Mouse (Mus musculus) hindbrain, embryonic 16.5 days (tissue): ENCODE data around the gene Aff3. TPM values are rescaled to one million over a fixed set of nuclear protein-coding genes. Genes with fewer than 3 reads are reported as not detected.

Source experiments
- ATAC-seq: fragments of 200-750 bp; cut with Nextera tagmentation; 2 replicates; pipeline ENCODE4 v1.8.0; 2017; ENCODE audit warnings: moderate TSS enrichment, moderate library complexity
- H3K27ac ChIP-seq: fragments of 300-500 bp; sonication (generic); 2 replicates; pipeline ENCODE4 v1.5.1; 2014; ENCODE audit warnings: low read depth, mild to moderate bottlenecking, control low read depth, low read length, moderate library complexity
- H3K27me3 ChIP-seq: fragments of 300-500 bp; sonication (generic); replicated peaks from 2 replicates; pipeline ENCODE4 v1.6.1; 2014; ENCODE audit warnings: low read length; ENCODE audit not compliant: control insufficient read depth, insufficient read depth
- H3K36me3 ChIP-seq: fragments of 300-500 bp; sonication (generic); 2 replicates; pipeline ENCODE4 v1.6.1; 2014; ENCODE audit warnings: mild to moderate bottlenecking, low read length, moderate library complexity, mixed read lengths; ENCODE audit not compliant: control insufficient read depth, insufficient read depth
- H3K4me1 ChIP-seq: fragments of 300-500 bp; sonication (generic); 2 replicates; pipeline ENCODE4 v1.6.1; 2014; ENCODE audit warnings: low read depth, low read length; ENCODE audit not compliant: control insufficient read depth, insufficient read depth
- H3K4me2 ChIP-seq: fragments of 300-500 bp; sonication (generic); 2 replicates; pipeline ENCODE4 v1.6.1; 2014; ENCODE audit warnings: mild to moderate bottlenecking, low read length, control low read depth, moderate library complexity
- H3K4me3 ChIP-seq: fragments of 300-500 bp; sonication (generic); 2 replicates; pipeline ENCODE4 v1.5.1; 2014; ENCODE audit warnings: mild to moderate bottlenecking, low read length, control low read depth, moderate library complexity
- H3K9ac ChIP-seq: fragments of 300-500 bp; sonication (generic); 2 replicates; pipeline ENCODE4 v1.6.1; 2014; ENCODE audit warnings: low read depth, mild to moderate bottlenecking, control low read depth, low read length, moderate library complexity
- H3K9me3 ChIP-seq: fragments of 300-500 bp; sonication (generic); 2 replicates; pipeline ENCODE4 v1.6.1; 2014; ENCODE audit warnings: mild to moderate bottlenecking, low read length, moderate library complexity; ENCODE audit not compliant: control insufficient read depth
- WGBS: fragments of 180-500 bp; shearing (Covaris S2); extraction: QIAGEN DNeasy Blood & Tissue Kit; methylation state at CpG from one replicate; pipeline ENCODE4 v1.1.7; 2014; 5-methylcytosine and 5-hydroxymethylcytosine counted together
- polyA plus RNA-seq: library from polyadenylated mRNA; unstranded; fragments of >200 nt; fragmentation: Nextera tagmentation; extraction: Ambion mirVana; gene quantifications from 2 replicates; pipeline ENCODE4 v1.2.1, GENCODE M21; 2015

Aff3 gene
- polyA plus RNA-seq, 1 experiment from 2014 or later = 8.4 TPM

DNA sequence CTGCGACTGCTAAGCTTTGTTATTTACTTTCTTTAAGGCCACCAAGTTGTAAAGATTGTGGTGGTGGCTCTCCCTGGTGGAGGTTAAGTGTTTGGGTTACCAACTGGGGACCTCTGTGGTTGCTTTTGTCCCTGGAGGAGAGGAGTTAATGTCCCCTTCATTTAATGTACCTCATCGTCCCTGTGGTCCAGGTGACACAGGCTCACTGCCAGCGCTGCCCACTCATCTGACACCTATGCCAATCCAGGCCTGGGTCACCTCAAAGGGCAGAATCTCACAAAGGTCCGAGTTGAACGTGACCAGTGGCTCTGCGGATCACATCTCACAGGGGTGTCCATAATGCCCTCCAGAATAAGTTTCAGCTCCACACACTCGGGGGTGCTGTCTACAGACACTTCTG, 103.4 kb downstream of the Aff3 start:
- Histone ChIP-seq H3K9ac (no peak overlapping the region), H3K27ac (no peak overlapping the region), H3K4me3 (no peak overlapping the region), H3K4me2 (no peak overlapping the region), H3K9me3 (no peaks in the 10 kb centered on the region), H3K4me1 (peaks cover 39% of the 10 kb centered on the region), H3K36me3 (no peaks in the 10 kb centered on the region), H3K27me3 (no peaks in the 10 kb centered on the region)
- WGBS = 63% methylated on average over 7 of the region's 7 CpGs
- ATAC-seq = no peak

DNA sequence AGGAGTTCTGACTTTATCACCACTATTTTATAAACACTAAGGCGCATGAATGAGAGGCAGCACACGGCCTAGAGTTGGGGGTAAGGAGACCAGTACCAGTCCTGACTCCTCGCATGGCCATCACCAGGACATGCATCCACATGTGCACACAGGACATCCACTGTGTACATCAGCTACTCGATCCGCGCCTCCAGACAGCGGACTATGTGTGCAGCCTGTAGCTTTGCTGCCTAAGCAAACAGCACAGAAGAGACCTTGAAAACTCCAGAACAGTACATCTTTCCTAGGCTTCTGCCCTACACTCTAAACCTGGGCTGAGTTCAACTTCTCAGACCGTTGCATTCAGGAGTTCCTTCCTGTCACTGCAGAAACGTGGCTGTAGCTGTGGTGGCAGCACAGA, 104.1 kb downstream of the Aff3 start:
- ATAC-seq = no peak
- H3K27me3 ChIP-seq = no peaks in the 10 kb centered on the region
- WGBS = 81% methylated on average over 9 of the region's 9 CpGs
- no peak overlapping the region for H3K9ac ChIP-seq
- no peak overlapping the region for H3K4me3 ChIP-seq
- no peaks in the 10 kb centered on the region for H3K36me3 ChIP-seq
- H3K9me3 ChIP-seq = no peaks in the 10 kb centered on the region
- H3K27ac ChIP-seq = no peak overlapping the region
- H3K4me1 ChIP-seq = peaks cover 33% of the 10 kb centered on the region
- no peak overlapping the region for H3K4me2 ChIP-seq

DNA sequence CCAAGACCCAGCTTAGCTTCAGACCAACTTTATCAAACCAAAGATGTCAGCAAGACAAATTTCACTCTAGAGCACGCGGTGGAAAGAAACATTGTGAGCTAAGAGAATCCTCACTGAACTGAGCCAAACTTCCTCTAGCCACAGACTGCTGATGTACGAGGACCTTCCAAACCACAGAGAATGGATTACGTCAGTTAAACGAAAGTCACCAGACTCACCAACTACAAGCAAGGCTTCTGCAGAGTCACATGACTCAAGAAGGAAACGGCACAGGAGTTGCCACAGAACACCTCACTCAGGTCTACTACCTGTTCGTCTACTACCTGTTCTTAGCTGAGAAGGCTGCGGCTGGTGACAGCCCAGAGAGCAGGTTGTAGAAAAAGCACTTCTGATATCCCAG, 107.1 kb downstream of the Aff3 start:
- Histone ChIP-seq H3K4me3 (no peak overlapping the region), H3K4me1 (peaks cover 18% of the 10 kb centered on the region), H3K36me3 (no peaks in the 10 kb centered on the region), H3K27me3 (no peaks in the 10 kb centered on the region), H3K9ac (no peak overlapping the region), H3K4me2 (no peak overlapping the region), H3K27ac (no peak overlapping the region), H3K9me3 (no peaks in the 10 kb centered on the region)
- 92% methylated on average over 8 of the region's 8 CpGs for WGBS
- ATAC-seq = no peak

DNA sequence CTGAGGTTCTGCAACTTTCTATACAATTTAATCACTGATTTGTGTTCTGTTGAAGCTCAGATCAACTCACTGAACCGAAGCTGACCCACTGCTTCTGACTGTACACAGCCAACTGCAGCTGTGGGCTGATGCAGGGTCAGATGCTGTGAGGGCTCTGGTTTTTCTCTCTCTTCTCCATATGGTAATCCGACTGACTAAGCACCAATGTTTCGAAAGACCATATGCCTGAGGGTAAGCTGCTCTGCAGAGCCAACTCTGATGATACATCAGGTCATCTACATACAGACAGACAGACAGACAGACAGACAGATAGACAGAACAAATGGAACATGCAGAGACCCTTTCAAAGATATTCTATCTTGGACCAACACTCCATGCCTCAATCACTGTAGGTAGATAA, 110.2 kb downstream of the Aff3 start:
- H3K27ac ChIP-seq = no peak overlapping the region
- ATAC-seq = no peak
- H3K4me2 ChIP-seq = no peak overlapping the region
- 83% methylated on average over 3 of the region's 3 CpGs for WGBS
- no peaks in the 10 kb centered on the region for H3K9me3 ChIP-seq
- H3K4me1 ChIP-seq = peaks cover 2% of the 10 kb centered on the region; the same call in 1 of the 2 replicates
- no peak overlapping the region for H3K9ac ChIP-seq
- H3K4me3 ChIP-seq = no peak overlapping the region
- H3K36me3 ChIP-seq = no peaks in the 10 kb centered on the region
- H3K27me3 ChIP-seq = no peaks in the 10 kb centered on the region

DNA sequence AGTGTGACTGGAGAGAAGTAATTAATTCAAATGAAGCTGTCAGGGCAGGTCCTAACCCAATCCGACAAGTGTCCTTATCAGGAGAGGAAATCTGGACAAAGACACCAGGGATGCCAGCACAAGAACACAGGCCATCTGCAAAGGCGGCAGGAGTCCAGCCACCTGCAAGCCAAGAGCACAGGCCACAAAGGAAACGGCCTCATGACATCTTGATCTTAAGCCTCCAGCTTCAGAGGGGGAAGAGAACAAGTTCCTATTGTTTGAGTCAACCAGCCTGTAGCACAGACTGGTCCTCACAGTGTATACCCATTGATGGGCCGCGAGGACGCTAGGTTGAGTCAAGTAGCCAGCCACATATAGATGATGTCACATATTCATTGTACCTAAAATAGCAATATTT, 111.7 kb downstream of the Aff3 start:
- Histone ChIP-seq H3K27me3 (no peaks in the 10 kb centered on the region), H3K36me3 (no peaks in the 10 kb centered on the region), H3K9ac (no peak overlapping the region), H3K4me3 (no peak overlapping the region), H3K27ac (no peak overlapping the region), H3K4me2 (no peak overlapping the region), H3K9me3 (no peaks in the 10 kb centered on the region), H3K4me1 (peaks cover 2% of the 10 kb centered on the region)
- 38% methylated on average over 6 of the region's 6 CpGs for WGBS
- 0 out of 2 replicates have a peak, but pooled peaks have one; percentile 37 for ATAC-seq

DNA sequence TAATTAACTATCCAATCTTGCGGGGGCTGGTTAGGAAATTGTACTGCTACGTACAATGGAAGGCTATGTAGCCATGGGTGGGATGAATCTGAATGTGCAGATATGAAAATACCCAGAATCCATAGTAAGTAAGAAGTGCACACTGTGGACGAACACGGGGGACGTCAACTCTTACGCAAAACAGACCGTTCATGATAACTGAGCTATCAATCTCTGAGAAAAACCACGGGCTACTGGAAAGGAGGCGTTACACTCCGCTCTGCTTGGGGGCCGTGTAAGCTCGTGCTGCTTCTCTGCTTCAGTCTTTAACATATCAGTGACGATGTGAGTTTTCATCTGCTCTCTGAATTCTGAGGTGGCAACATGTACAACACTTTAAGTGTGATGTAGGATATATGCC, 114.2 kb downstream of the Aff3 start:
- Histone ChIP-seq H3K9ac (no peak overlapping the region), H3K4me1 (peaks cover 19% of the 10 kb centered on the region), H3K4me3 (no peak overlapping the region), H3K9me3 (no peaks in the 10 kb centered on the region), H3K27ac (no peak overlapping the region), H3K27me3 (no peaks in the 10 kb centered on the region), H3K4me2 (no peak overlapping the region), H3K36me3 (no peaks in the 10 kb centered on the region)
- ATAC-seq = no peak
- 81% methylated on average over 13 of the region's 13 CpGs for WGBS

DNA sequence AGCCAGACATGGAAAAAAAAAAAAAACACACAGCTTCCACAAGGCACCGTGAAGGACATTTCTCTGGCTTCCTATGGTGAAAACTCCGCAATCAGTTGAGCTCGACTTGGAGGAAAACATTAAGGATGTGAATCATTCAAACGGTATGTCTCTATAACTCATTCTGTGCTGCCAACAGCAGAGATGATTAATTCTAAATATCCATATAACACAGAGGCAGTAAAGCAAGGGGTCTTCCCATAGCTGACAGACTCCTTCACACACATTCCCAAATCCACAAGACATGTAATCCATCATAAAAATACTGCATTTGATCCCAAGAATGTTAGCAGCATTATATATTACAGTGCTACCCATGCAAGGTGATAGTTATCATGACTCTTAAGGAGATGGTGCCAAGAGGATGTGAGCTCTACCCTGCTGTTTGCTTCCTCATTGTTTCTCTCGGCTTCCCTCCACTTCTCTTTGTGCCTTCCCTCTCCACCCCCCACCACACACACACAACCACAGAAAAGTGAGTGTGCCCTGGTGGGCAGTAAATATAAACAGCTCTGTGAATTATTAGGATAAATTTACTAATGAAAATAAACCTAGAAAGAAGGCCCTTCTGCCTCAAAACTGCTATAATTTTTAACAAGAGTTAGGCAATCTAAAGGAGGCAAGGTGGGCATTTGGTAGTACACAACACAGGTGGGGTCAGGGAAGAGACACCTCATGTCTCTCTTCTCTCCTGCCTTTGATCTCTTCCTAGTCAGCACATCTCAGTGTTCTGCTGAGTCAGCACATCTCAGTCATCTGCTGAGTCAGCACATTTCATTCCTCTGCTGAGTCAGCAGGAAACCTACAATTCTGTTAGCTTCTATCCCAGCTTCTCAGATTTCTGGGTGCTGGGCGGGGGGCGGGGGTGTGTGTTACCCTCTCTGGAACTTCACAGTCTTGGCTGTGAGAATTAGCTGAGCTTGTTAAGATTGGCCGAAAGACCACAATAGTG, 115.8 kb downstream of the Aff3 start:
- Histone ChIP-seq H3K4me2 (no peak overlapping the region), H3K36me3 (no peaks in the 10 kb centered on the region), H3K4me1 (peaks cover 33% of the 10 kb centered on the region), H3K4me3 (no peak overlapping the region), H3K27me3 (no peaks in the 10 kb centered on the region), H3K9ac (no peak overlapping the region), H3K27ac (no peak overlapping the region), H3K9me3 (no peaks in the 10 kb centered on the region)
- 59% methylated on average over 8 of the region's 8 CpGs for whole genome bisulfite sequencing
- no peak for ATAC-seq

DNA sequence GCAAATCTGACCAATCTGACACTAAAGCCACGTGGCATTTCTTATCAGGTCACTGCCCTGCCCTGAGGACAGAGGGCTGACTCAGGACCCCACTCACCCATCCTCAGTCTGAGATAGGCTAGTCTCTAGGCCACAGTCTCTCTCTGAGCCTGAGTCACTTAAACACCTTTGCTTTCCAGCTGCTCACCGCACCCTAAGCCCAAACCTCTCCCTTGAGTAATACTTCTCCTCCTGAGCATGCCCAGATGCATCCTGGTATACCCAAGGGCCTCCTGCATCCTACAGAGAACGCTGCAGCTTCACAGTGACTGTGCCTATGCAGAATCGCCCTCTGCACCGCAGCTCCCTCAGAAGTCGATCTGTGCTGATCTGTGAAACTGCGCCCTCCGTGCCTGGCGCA, 117.1 kb downstream of the Aff3 start:
- Histone ChIP-seq H3K4me1 (peaks cover 32% of the 10 kb centered on the region), H3K36me3 (no peaks in the 10 kb centered on the region), H3K27me3 (no peaks in the 10 kb centered on the region), H3K27ac (no peak overlapping the region), H3K4me3 (no peak overlapping the region), H3K9ac (no peak overlapping the region), H3K9me3 (no peaks in the 10 kb centered on the region), H3K4me2 (no peak overlapping the region)
- WGBS = 87% methylated on average over 9 of the region's 9 CpGs
- ATAC-seq = no peak

DNA sequence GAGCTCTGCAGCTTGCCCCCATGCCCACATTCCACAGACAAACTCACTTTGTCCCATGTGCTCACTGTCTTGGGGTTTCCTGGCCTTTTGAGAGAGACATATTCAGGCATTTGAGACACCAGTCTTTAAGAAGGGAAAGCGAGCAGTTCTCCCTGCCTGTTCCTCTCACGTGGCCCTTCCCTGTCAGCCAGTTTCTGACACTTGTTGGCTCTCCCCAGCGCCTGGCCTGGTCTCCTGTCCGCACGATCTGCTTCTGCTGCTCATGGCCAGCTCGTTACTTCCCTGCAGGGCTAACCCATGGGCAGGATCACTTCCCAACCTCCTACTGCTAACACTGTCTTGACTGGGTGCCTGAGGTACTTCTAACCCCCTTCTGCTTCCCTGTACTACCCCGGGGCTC, 118.1 kb downstream of the Aff3 start:
- H3K4me2 ChIP-seq = no peak overlapping the region
- H3K36me3 ChIP-seq = no peaks in the 10 kb centered on the region
- H3K27me3 ChIP-seq = no peaks in the 10 kb centered on the region
- H3K4me3 ChIP-seq = no peak overlapping the region
- H3K4me1 ChIP-seq = peaks cover 32% of the 10 kb centered on the region
- 51% methylated on average over 7 of the region's 7 CpGs for WGBS
- no peak overlapping the region; the same call in 1 of the 2 replicates for H3K27ac ChIP-seq
- no peak overlapping the region for H3K9ac ChIP-seq
- H3K9me3 ChIP-seq = no peaks in the 10 kb centered on the region
- no peak for ATAC-seq
